Mouse (Mus musculus) embryonic facial prominence, embryonic 15.5 days (tissue): ENCODE results near the gene Mrpl42. TPM values are rescaled to one million over a fixed set of nuclear protein-coding genes. Genes with fewer than 3 reads are reported as not detected.

Experiments
- ATAC-seq: fragments of 200-750 bp; cut with Nextera tagmentation; 2 replicates; pipeline ENCODE4 v1.8.0; 2017; ENCODE audit warnings: low read depth, moderate TSS enrichment; ENCODE audit not compliant: insufficient number of reproducible peaks, low FRiP score, low TSS enrichment
- H3K27ac ChIP-seq: fragments of 300-500 bp; sonication (generic); replicated peaks from 2 replicates; pipeline ENCODE4 v1.5.1; 2015; ENCODE audit warnings: mild to moderate bottlenecking, inconsistent platforms
- H3K27me3 ChIP-seq: fragments of 300-500 bp; sonication (generic); 2 replicates; pipeline ENCODE4 v1.6.1; 2015; ENCODE audit warnings: inconsistent platforms
- H3K36me3 ChIP-seq: fragments of 300-500 bp; sonication (generic); 2 replicates; pipeline ENCODE4 v1.6.1; 2015; ENCODE audit warnings: mild to moderate bottlenecking, inconsistent platforms
- H3K4me1 ChIP-seq: fragments of 300-500 bp; sonication (generic); 2 replicates; pipeline ENCODE4 v1.6.1; 2015; ENCODE audit warnings: inconsistent platforms
- H3K4me2 ChIP-seq: fragments of 300-500 bp; sonication (generic); replicated peaks from 2 replicates; pipeline ENCODE4 v1.6.1; 2015; ENCODE audit warnings: mild to moderate bottlenecking, inconsistent platforms
- H3K4me3 ChIP-seq: fragments of 300-500 bp; sonication (generic); replicated peaks from 2 replicates; pipeline ENCODE4 v1.5.1; 2015; ENCODE audit warnings: mild to moderate bottlenecking, inconsistent platforms
- H3K9ac ChIP-seq: fragments of 300-500 bp; sonication (generic); 2 replicates; pipeline ENCODE4 v1.6.1; 2015; ENCODE audit warnings: inconsistent platforms
- H3K9me3 ChIP-seq: fragments of 300-500 bp; sonication (generic); replicated peaks from 2 replicates; pipeline ENCODE4 v1.6.1; 2016; ENCODE audit warnings: inconsistent platforms
- WGBS: fragments of 180-500 bp; shearing (Covaris S2); methylation state at CpG from one replicate; pipeline ENCODE4 v1.1.7; 2015; 5-methylcytosine and 5-hydroxymethylcytosine counted together
- polyA plus RNA-seq: library from polyadenylated mRNA; unstranded; fragments of >200 nt; fragmentation: Nextera tagmentation; extraction: Ambion mirVana; gene quantifications from 2 replicates; pipeline ENCODE4 v1.2.1, GENCODE M21; 2015

Mrpl42 gene
- polyA plus RNA-seq, 1 experiment from 2014 or later = 260 TPM

DNA sequence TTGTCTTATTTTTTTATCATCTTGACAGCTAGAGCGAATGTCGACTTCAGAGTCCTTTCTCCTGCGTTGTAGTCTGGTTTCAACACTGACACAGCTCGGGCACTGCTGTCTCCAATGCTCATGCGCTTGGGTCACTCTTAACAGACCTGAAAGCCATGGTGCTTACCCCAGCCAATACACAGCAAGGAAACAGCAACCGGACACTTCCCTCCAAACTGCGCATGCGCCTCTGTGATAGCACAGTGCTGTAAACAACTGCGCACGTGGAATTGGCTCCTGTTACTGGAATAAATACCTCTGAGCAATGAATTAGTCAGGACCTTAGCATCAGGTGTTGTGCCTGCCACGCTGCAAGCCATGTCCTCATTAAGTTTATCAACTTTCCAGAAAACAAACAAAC, 24.2 kb downstream of the Mrpl42 start:
- Histone ChIP-seq H3K36me3 (peaks cover 16% of the 10 kb centered on the region; the same call in 1 of the 2 replicates), H3K4me3 (no peak overlapping the region), H3K4me1 (no peaks in the 10 kb centered on the region), H3K27ac (no peak overlapping the region), H3K27me3 (no peaks in the 10 kb centered on the region; the same call in 1 of the 2 replicates), H3K9me3 (no peaks in the 10 kb centered on the region), H3K9ac (no peak overlapping the region), H3K4me2 (no peak overlapping the region)
- ATAC-seq = no peak
- 87% methylated on average over 11 of the region's 11 CpGs for WGBS

DNA sequence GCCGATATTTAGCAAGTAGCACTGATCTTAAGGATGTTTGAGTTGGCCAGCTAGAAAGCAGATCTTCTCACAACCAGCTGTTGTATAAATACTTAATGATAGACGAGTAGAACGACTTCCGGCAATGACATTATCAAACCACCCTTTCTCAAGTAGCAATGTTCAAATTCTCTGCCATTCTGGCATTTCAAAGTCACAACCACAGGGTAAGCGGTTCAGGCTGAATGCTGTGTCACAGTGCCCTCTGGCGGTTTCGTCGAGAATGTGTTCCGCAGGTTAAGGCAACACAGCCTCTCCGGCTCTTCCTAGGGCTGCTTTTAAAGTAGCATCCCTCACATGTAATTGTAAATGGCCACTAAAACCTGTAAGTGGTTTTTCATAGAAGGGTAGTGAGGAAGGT, 25.8 kb downstream of the Mrpl42 start:
- no peak overlapping the region for H3K4me2 ChIP-seq
- H3K9ac ChIP-seq = no peak overlapping the region
- no peak for ATAC-seq
- no peaks in the 10 kb centered on the region for H3K4me1 ChIP-seq
- H3K9me3 ChIP-seq = no peaks in the 10 kb centered on the region
- H3K4me3 ChIP-seq = no peak overlapping the region
- H3K27me3 ChIP-seq = no peaks in the 10 kb centered on the region; the same call in 1 of the 2 replicates
- no peak overlapping the region for H3K27ac ChIP-seq
- peaks cover 10% of the 10 kb centered on the region; the same call in 1 of the 2 replicates for H3K36me3 ChIP-seq
- WGBS = 9% methylated on average over 10 of the region's 10 CpGs

GRCm38 (mm10) chr10:95471889-95472547, 29.7 kb downstream of the Mrpl42 start:
- H3K27ac ChIP-seq = no peak overlapping the region
- no peaks in the 10 kb centered on the region for H3K36me3 ChIP-seq
- no peak overlapping the region for H3K9ac ChIP-seq
- H3K9me3 ChIP-seq = no peaks in the 10 kb centered on the region
- ATAC-seq = no peak
- no peak overlapping the region for H3K4me3 ChIP-seq
- no peaks in the 10 kb centered on the region for H3K4me1 ChIP-seq
- no peaks in the 10 kb centered on the region for H3K27me3 ChIP-seq
- no peak overlapping the region for H3K4me2 ChIP-seq
- 64% methylated on average over 11 of the region's 11 CpGs for WGBS

GRCm38 (mm10) chr10:95471186-95471585, 30.6 kb downstream of the Mrpl42 start:
- no peaks in the 10 kb centered on the region for H3K9me3 ChIP-seq
- no peak overlapping the region for H3K9ac ChIP-seq
- no peaks in the 10 kb centered on the region for H3K27me3 ChIP-seq
- no peaks in the 10 kb centered on the region for H3K4me1 ChIP-seq
- no peak overlapping the region for H3K4me2 ChIP-seq
- ATAC-seq = no peak
- WGBS = 56% methylated on average over 3 of the region's 3 CpGs
- no peaks in the 10 kb centered on the region for H3K36me3 ChIP-seq
- H3K27ac ChIP-seq = no peak overlapping the region
- H3K4me3 ChIP-seq = no peak overlapping the region

GRCm38 (mm10) chr10:95468894-95469293, 32.8 kb downstream of the Mrpl42 start:
- Histone ChIP-seq H3K27ac (no peak overlapping the region), H3K36me3 (no peaks in the 10 kb centered on the region), H3K9me3 (no peaks in the 10 kb centered on the region), H3K27me3 (no peaks in the 10 kb centered on the region), H3K4me2 (no peak overlapping the region), H3K4me1 (no peaks in the 10 kb centered on the region), H3K9ac (no peak overlapping the region), H3K4me3 (no peak overlapping the region)
- ATAC-seq = no peak
- WGBS = 44% methylated on average over 4 of the region's 4 CpGs

GRCm38 (mm10) chr10:95465485-95465896, 36.2 kb downstream of the Mrpl42 start:
- ATAC-seq = no peak
- Histone ChIP-seq H3K36me3 (no peaks in the 10 kb centered on the region), H3K9ac (no peak overlapping the region), H3K4me3 (no peak overlapping the region), H3K27ac (no peak overlapping the region), H3K27me3 (no peaks in the 10 kb centered on the region), H3K4me2 (no peak overlapping the region), H3K9me3 (no peaks in the 10 kb centered on the region), H3K4me1 (no peaks in the 10 kb centered on the region)
- 43% methylated on average over 4 of the region's 4 CpGs for WGBS

- WGBS = 78% methylated on average over 6 of the region's 6 CpGs
- no peaks in the 10 kb centered on the region for H3K4me1 ChIP-seq
- H3K9me3 ChIP-seq = no peaks in the 10 kb centered on the region
- no peak overlapping the region for H3K4me2 ChIP-seq
- no peaks in the 10 kb centered on the region for H3K27me3 ChIP-seq
- no peaks in the 10 kb centered on the region for H3K36me3 ChIP-seq
- H3K27ac ChIP-seq = no peak overlapping the region
- no peak overlapping the region for H3K4me3 ChIP-seq
- no peak for ATAC-seq
- no peak overlapping the region for H3K9ac ChIP-seq
Observed at GRCm38 (mm10) chr10:95464527-95464926, 37.2 kb downstream of the Mrpl42 start.

DNA sequence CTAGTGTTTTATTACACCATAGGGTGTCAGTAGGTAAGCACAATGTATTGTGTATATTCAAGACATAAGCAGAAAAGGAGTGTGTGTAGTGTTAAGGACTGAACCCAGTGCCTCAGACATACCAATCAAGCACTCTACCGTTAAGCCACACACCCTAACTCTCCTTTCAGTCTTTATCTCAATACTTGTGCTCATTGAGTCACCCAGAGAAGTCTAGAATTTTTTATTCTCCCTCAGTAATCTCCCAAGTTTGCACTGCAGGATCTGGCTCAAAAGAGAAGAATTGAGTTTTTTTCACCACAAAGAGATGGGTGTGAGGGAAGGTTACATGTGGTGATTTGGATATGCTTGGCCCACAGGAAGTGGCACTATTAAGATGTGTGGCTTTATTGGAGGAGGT, 39.5 kb downstream of the Mrpl42 start:
- no peaks in the 10 kb centered on the region for H3K9me3 ChIP-seq
- H3K27ac ChIP-seq = no peak overlapping the region
- H3K36me3 ChIP-seq = no peaks in the 10 kb centered on the region
- H3K9ac ChIP-seq = no peak overlapping the region
- no peaks in the 10 kb centered on the region for H3K27me3 ChIP-seq
- no peak overlapping the region for H3K4me3 ChIP-seq
- H3K4me2 ChIP-seq = no peak overlapping the region
- WGBS = 68% methylated on average over 1 of the region's 1 CpGs
- no peaks in the 10 kb centered on the region for H3K4me1 ChIP-seq
- no peak for ATAC-seq

DNA sequence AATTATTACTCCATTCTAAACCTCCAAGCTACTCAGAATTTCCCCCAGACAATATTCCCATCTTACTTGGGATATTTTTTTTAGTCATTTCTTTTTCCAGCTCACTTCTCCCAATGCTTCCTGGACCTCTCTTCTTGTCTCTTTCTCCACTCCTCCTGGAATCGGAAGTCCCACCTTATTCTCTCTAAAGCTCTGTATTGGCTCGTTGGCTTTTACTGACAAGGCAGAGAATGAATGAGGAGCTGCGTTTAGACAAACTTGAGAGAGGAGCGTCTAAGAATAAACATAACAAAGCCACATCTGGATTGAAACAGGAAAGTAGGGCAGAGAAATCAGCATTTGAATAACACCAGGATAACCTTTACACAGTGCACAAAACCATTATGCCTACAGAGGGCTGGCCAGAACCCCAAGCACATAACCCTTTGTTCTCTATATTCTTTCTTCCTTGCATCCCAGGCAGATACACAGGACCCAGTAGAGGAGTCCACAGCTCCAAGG, 40.6 kb downstream of the Mrpl42 start:
- Histone ChIP-seq H3K4me1 (no peaks in the 10 kb centered on the region), H3K9ac (no peak overlapping the region), H3K4me3 (no peak overlapping the region), H3K9me3 (no peaks in the 10 kb centered on the region), H3K36me3 (no peaks in the 10 kb centered on the region), H3K4me2 (no peak overlapping the region), H3K27ac (no peak overlapping the region), H3K27me3 (no peaks in the 10 kb centered on the region)
- WGBS = 62% methylated on average over 4 of the region's 4 CpGs
- no peak for ATAC-seq

- Histone ChIP-seq H3K9ac (no peak overlapping the region), H3K9me3 (no peaks in the 10 kb centered on the region), H3K4me2 (no peak overlapping the region), H3K27ac (no peak overlapping the region), H3K4me3 (no peak overlapping the region), H3K4me1 (no peaks in the 10 kb centered on the region), H3K36me3 (no peaks in the 10 kb centered on the region), H3K27me3 (no peaks in the 10 kb centered on the region)
- ATAC-seq = no peak
- WGBS = 61% methylated on average over 9 of the region's 9 CpGs
Observed at GRCm38 (mm10) chr10:95458050-95458806, 43.5 kb downstream of the Mrpl42 start.

- 84% methylated on average over 8 of the region's 8 CpGs for WGBS
- Histone ChIP-seq H3K36me3 (no peaks in the 10 kb centered on the region), H3K4me2 (no peak overlapping the region)
Observed at GRCm38 (mm10) chr10:95457367-95458049, 44.2 kb downstream of the Mrpl42 start.

More at GRCm38 (mm10) chr10:95457367-95458049, 44.2 kb downstream of the Mrpl42 start:
- H3K4me1 ChIP-seq = no peaks in the 10 kb centered on the region
- no peaks in the 10 kb centered on the region for H3K9me3 ChIP-seq
- H3K27ac ChIP-seq = no peak overlapping the region
- H3K9ac ChIP-seq = no peak overlapping the region
- no peak for ATAC-seq
- H3K4me3 ChIP-seq = no peak overlapping the region
- H3K27me3 ChIP-seq = no peaks in the 10 kb centered on the region
